Comparison of ENCODE assay signal across 8 mouse cellular contexts in genomic region chr2:119872371-119873104, GRCm38 (mm10). TPM values are rescaled to one million over a fixed set of nuclear protein-coding genes. Genes with fewer than 3 reads are reported as not detected.
DNase-seq lines count a peak whose midpoint lies in the region; ATAC-seq and TF ChIP-seq lines count a peak whose summit lies in the region.

No protein-coding gene starts in this region.

- peak overlapping the region; percentile 90 for H3K27ac ChIP-seq in gastrocnemius, adult 2 months
- H3K27ac ChIP-seq in hindbrain, embryonic 16.5 days (ENCODE audit: low read depth, low read length) = peak overlapping the region; percentile 95
- H3K27ac ChIP-seq in macrophage = no peak overlapping the region

- peak overlapping the region; percentile 81 for H3K9ac ChIP-seq in hindbrain, embryonic 16.5 days (ENCODE audit: low read depth, low read length)

- H3K4me3 ChIP-seq in gastrocnemius, adult 2 months = peak overlapping the region; percentile 75
- H3K4me3 ChIP-seq in hindbrain, embryonic 16.5 days (ENCODE audit: low read length) = peak overlapping the region; percentile 69
- peak overlapping the region; percentile 27 for H3K4me3 ChIP-seq in macrophage (ENCODE audit: inconsistent target)

- no peaks in the 10 kb centered on the region for H3K9me3 ChIP-seq in hindbrain, embryonic 16.5 days (ENCODE audit: control insufficient read depth, low read length)

- intact Hi-C loops in gastrocnemius, adult 2 months (cut with DNase I) = no loop called here

- H3K4me2 ChIP-seq in hindbrain, embryonic 16.5 days (ENCODE audit: low read length) = peak overlapping the region; percentile 92

- H3K79me2 ChIP-seq in macrophage (ENCODE audit: inconsistent target) = peaks cover 41% of the 10 kb centered on the region

- peak; percentile 80 to 94 for DNase-seq in adrenal gland, adult (ENCODE audit: inconsistent age in 2 of 2, low spot score in 1 of 2)
- peak; percentile 86 for DNase-seq in gastrocnemius, adult 2 months
- peak; percentile 64 to 72 for DNase-seq in left cerebral cortex, adult 8-10 months (ENCODE audit: low spot score in 2 of 2)
- peak; percentile 71 for DNase-seq in right cerebral cortex, adult 18-20 months
- peak; percentile 27 to 62 for DNase-seq in urinary bladder, adult 18-20 months (ENCODE audit: low spot score in 2 of 2)

- ATAC-seq in common myeloid progenitor, adult 5-6 weeks (replicated peaks; ENCODE audit: low read depth, poor library complexity, severe bottlenecking) = peak; percentile 61
- ATAC-seq in hindbrain, embryonic 16.5 days = peak; percentile 92

- H3K4me1 ChIP-seq in hindbrain, embryonic 16.5 days (ENCODE audit: control insufficient read depth, insufficient read depth, low read depth, low read length) = peaks cover 7% of the 10 kb centered on the region

- H3K36me3 ChIP-seq in hindbrain, embryonic 16.5 days (ENCODE audit: control insufficient read depth, insufficient read depth, low read length) = no peaks in the 10 kb centered on the region
- H3K36me3 ChIP-seq in macrophage (ENCODE audit: inconsistent target) = no peaks in the 10 kb centered on the region

- no peak for TF ChIP-seq CTCF in gastrocnemius, adult 2 months (IDR thresholded peaks at IDR 0.05)

- under 1% methylated on average over 67 of the region's 73 CpGs for WGBS in hindbrain, embryonic 16.5 days
- 1% methylated on average over 70 of the region's 73 CpGs for WGBS in macrophage (ENCODE audit: missing documents)

- 0 out of 2 replicates have a peak, but pooled peaks cover 2% of the 10 kb centered on the region for H3K27me3 ChIP-seq in hindbrain, embryonic 16.5 days (replicated peaks; ENCODE audit: control insufficient read depth, insufficient read depth, low read length)

RNA-seq across cellular contexts. Expression of gene Mga, which starts 24.5 kb away (rescaled TPM):
- total RNA-seq in common myeloid progenitor, adult 5-6 weeks (2017) = 78.8 and 103 TPM in 2 replicates
- 10 to 100 TPM; 32.9 to 38.4 TPM for total RNA-seq in gastrocnemius, adult 2 months (2021)
- polyA plus RNA-seq in hindbrain, embryonic 16.5 days (2015; fragmentation: Nextera tagmentation; extraction: Ambion mirVana) = 19.4 and 22.4 TPM in 2 replicates
- 10 to 100 TPM; 54.9 to 78.5 (median 70.4) TPM for total RNA-seq in left cerebral cortex, adult 8-10 months (2022)
- 100 to 1,000 TPM in 22 of 26 experiments, 10 to 100 TPM in 4; 75.7 to 212 (median 153) TPM for total RNA-seq in macrophage (2018; cell fraction: chromatin; rRNA removed)
- total RNA-seq in macrophage (2018; cell fraction: cytosol; rRNA removed) = 10 to 100 TPM; 18.0 to 36.5 (median 26.6) TPM
- 100 to 1,000 TPM in 6 of 26 experiments, 10 to 100 TPM in 20; 44.3 to 131 (median 84.0) TPM for total RNA-seq in macrophage (2018; cell fraction: nucleus; rRNA removed)
- 10.1 to 15.2 TPM (median 14.8 TPM) in 3 replicates for polyA plus RNA-seq in macrophage (2018)
